10 mouse cellular contexts compared by ENCODE assay signal in the genomic region with DNA sequence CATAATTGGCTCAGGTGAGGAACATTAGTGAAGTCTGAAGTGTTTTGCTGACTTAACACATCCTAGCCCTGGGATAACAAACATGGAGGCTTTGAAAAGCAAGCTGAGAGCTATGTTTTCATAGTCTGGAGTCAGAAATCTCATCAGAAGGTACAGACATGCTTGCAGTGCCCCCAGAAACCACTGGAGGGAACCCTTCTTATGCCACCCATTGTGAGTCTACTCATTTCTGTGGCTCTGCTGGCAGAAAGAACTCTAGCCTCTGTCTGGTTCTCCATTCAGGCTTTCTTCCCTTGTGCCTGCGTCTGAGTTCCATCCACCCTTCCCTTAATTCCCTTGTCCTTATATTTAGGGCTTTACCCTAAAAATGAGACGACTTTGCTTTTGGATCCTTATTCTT. TPM values are rescaled to one million over a fixed set of nuclear protein-coding genes. Genes with fewer than 3 reads are reported as not detected.
DNase-seq lines count a peak whose midpoint lies in the region; TF ChIP-seq lines count a peak whose summit lies in the region.
"Had no signal": no experiment of that assay in that cellular context is flagged by ENCODE, and none has a peak within 500 bp of the region (broad histone marks: within the 10 kb centered on the region; RNA-seq: fewer than 3 reads in every experiment).

No protein-coding gene starts in this region.

- H3K4me3 ChIP-seq in ES-Bruce4 (ENCODE audit: low read depth, low read length), result no peak overlapping the region
- H3K4me3 ChIP-seq: embryonic facial prominence, embryonic 15.5 days had no signal

- no peak overlapping the region for H3K27ac ChIP-seq in ES-Bruce4 (ENCODE audit: insufficient read depth, low read length)
- H3K27ac ChIP-seq: embryonic facial prominence, embryonic 15.5 days had no signal

- TF ChIP-seq CTCF in ES-Bruce4 (IDR thresholded peaks at IDR 0.05; ENCODE audit: low read depth, low read length), result peak; percentile 29

- no peaks in the 10 kb centered on the region for H3K36me3 ChIP-seq in ES-Bruce4 (ENCODE audit: control insufficient read depth, insufficient read depth, low read length, poor library complexity, severe bottlenecking)
- H3K36me3 ChIP-seq: embryonic facial prominence, embryonic 15.5 days had no signal

- peak; percentile 43 for DNase-seq in adrenal gland, adult 2 months
- peak; percentile 44 for DNase-seq in embryo, embryonic 11.5 days (ENCODE audit: low read depth, low spot score)
- DNase-seq in heart, postnatal 4 days, result peak; percentile 70
- peak; percentile 86 for DNase-seq in layer of hippocampus, postnatal 10 days (ENCODE audit: low spot score in 2 of 2)
- peak; percentile 79 for DNase-seq in lung, postnatal 36 days
- DNase-seq in right cerebral cortex, postnatal 4 days, result peak; percentile 76
- no peak for DNase-seq in thymus, postnatal 25 days

- no peaks in the 10 kb centered on the region for H3K4me1 ChIP-seq in ES-Bruce4 (ENCODE audit: control insufficient read depth, insufficient read depth, low read length)
- H3K4me1 ChIP-seq: embryonic facial prominence, embryonic 15.5 days had no signal

- no peak for TF ChIP-seq POLR2A in ES-Bruce4 (IDR thresholded peaks at IDR 0.05; ENCODE audit: insufficient read depth, low read length)

- no peak overlapping the region for H3K9ac ChIP-seq in ES-Bruce4 (ENCODE audit: low read depth, poor library complexity, severe bottlenecking)
- H3K9ac ChIP-seq: embryonic facial prominence, embryonic 15.5 days had no signal

- H3K9me3 ChIP-seq in ES-Bruce4 (replicated peaks; ENCODE audit: control insufficient read depth, insufficient read depth, low read length, poor library complexity, severe bottlenecking), result no peaks in the 10 kb centered on the region
- H3K9me3 ChIP-seq: embryonic facial prominence, embryonic 15.5 days had no signal

- TF ChIP-seq EP300 in ES-Bruce4 (IDR thresholded peaks at IDR 0.05; ENCODE audit: insufficient read depth, low read depth, low read length), result no peak

- no peaks in the 10 kb centered on the region for H3K27me3 ChIP-seq in ES-Bruce4 (ENCODE audit: control insufficient read depth, insufficient read depth, low read length, poor library complexity, severe bottlenecking)
- H3K27me3 ChIP-seq: embryonic facial prominence, embryonic 15.5 days had no signal

RNA-seq across cellular contexts. Expression of a gene that starts 16.2 kb away (rescaled TPM):
- not detected in 2 replicates for polyA plus RNA-seq in ES-Bruce4 (2011; ENCODE audit: insufficient read depth, insufficient read length, low read depth, missing spikeins)
- not detected for total RNA-seq in adrenal gland, adult 2 months (2021)
- polyA plus RNA-seq in adrenal gland, adult 2 months (2012; rRNA removed), result not detected in 2 replicates
- not detected for total RNA-seq in heart, postnatal 4 days (2021)
- total RNA-seq in layer of hippocampus, postnatal 10 days (2021), result not detected
- total RNA-seq: neutrophil, adult 5-6 weeks had no signal
- polyA plus RNA-seq: embryonic facial prominence, embryonic 15.5 days had no signal
